ENCODE assay signal across 13 mouse cellular contexts in genomic region chr17:85748649-85749081, GRCm38 (mm10).
DNase-seq lines count a peak whose midpoint lies in the region; ATAC-seq and TF ChIP-seq lines count a peak whose summit lies in the region.
"Had no signal": no experiment of that assay in that cellular context is flagged by ENCODE, and none has a peak within 500 bp of the region (broad histone marks: within the 10 kb centered on the region; RNA-seq: fewer than 3 reads in every experiment).

No protein-coding gene starts in this region.

- peak overlapping the region; percentile 61 for H3K27ac ChIP-seq in embryonic facial prominence, embryonic 12.5 days
- H3K27ac ChIP-seq in hindbrain, embryonic 15.5 days (replicated peaks) = no peak overlapping the region
- H3K27ac ChIP-seq in midbrain, postnatal 0 days (ENCODE audit: low read depth, low read length) = no peak overlapping the region
- H3K27ac ChIP-seq: limb, embryonic 15.5 days; stomach, embryonic 15.5 days had no signal

- peak; percentile 2 for DNase-seq in adrenal gland, postnatal 10 days
- no peak for DNase-seq in adrenal gland, postnatal 36 days
- DNase-seq in midbrain, postnatal 0 days (ENCODE audit: low spot score) = peak; percentile 65
- DNase-seq in heart, adult 9 months (ENCODE audit: low spot score in 2 of 2) = no peak
- DNase-seq in urinary bladder, postnatal 25 days (ENCODE audit: low spot score) = no peak
- DNase-seq: heart, adult 18-20 months; kidney, postnatal 14 days; lung, postnatal 36 days had no signal

- 0 out of 2 replicates have a peak overlapping the region, but pooled peaks have one; percentile 1 for H3K4me3 ChIP-seq in embryonic facial prominence, embryonic 12.5 days
- no peak overlapping the region for H3K4me3 ChIP-seq in hindbrain, embryonic 15.5 days
- no peak overlapping the region for H3K4me3 ChIP-seq in midbrain, postnatal 0 days (ENCODE audit: low read depth, low read length)
- H3K4me3 ChIP-seq: limb, embryonic 15.5 days; stomach, embryonic 15.5 days had no signal

- no peaks in the 10 kb centered on the region for H3K9me3 ChIP-seq in embryonic facial prominence, embryonic 12.5 days
- H3K9me3 ChIP-seq in hindbrain, embryonic 15.5 days = no peaks in the 10 kb centered on the region
- H3K9me3 ChIP-seq in midbrain, postnatal 0 days (ENCODE audit: low read length) = no peaks in the 10 kb centered on the region
- H3K9me3 ChIP-seq: limb, embryonic 15.5 days; stomach, embryonic 15.5 days had no signal

- no peak for TF ChIP-seq CTCF in midbrain, postnatal 0 days (IDR thresholded peaks at IDR 0.05)

- H3K27me3 ChIP-seq in embryonic facial prominence, embryonic 12.5 days = peaks cover 2% of the 10 kb centered on the region; the same call in 1 of the 2 replicates
- H3K27me3 ChIP-seq in hindbrain, embryonic 15.5 days = 0 out of 2 replicates have a peak, but pooled peaks cover 17% of the 10 kb centered on the region
- no peaks in the 10 kb centered on the region for H3K27me3 ChIP-seq in midbrain, postnatal 0 days (ENCODE audit: insufficient read depth, low read length)
- H3K27me3 ChIP-seq: stomach, embryonic 15.5 days had no signal

- H3K4me1 ChIP-seq in embryonic facial prominence, embryonic 12.5 days = peaks cover 8% of the 10 kb centered on the region
- H3K4me1 ChIP-seq in hindbrain, embryonic 15.5 days (replicated peaks) = peaks cover 13% of the 10 kb centered on the region
- H3K4me1 ChIP-seq in midbrain, postnatal 0 days (ENCODE audit: insufficient read depth, low read length) = peaks cover 6% of the 10 kb centered on the region; the same call in 1 of the 2 replicates
- H3K4me1 ChIP-seq: stomach, embryonic 15.5 days had no signal

- peak overlapping the region; percentile 33 for H3K4me2 ChIP-seq in embryonic facial prominence, embryonic 12.5 days (replicated peaks)
- peak overlapping the region; percentile 43 for H3K4me2 ChIP-seq in hindbrain, embryonic 15.5 days
- peak overlapping the region; percentile 33 for H3K4me2 ChIP-seq in midbrain, postnatal 0 days (ENCODE audit: low read depth, low read length, poor library complexity, severe bottlenecking)
- H3K4me2 ChIP-seq: limb, embryonic 15.5 days; stomach, embryonic 15.5 days had no signal

- no peaks in the 10 kb centered on the region for H3K36me3 ChIP-seq in embryonic facial prominence, embryonic 12.5 days
- no peaks in the 10 kb centered on the region for H3K36me3 ChIP-seq in hindbrain, embryonic 15.5 days
- no peaks in the 10 kb centered on the region for H3K36me3 ChIP-seq in midbrain, postnatal 0 days (ENCODE audit: insufficient read depth, low read length)
- H3K36me3 ChIP-seq: limb, embryonic 15.5 days; stomach, embryonic 15.5 days had no signal

- WGBS in embryonic facial prominence, embryonic 12.5 days = 10% methylated on average over 10 of the region's 10 CpGs
- 7% methylated on average over 10 of the region's 10 CpGs for WGBS in hindbrain, embryonic 15.5 days
- WGBS in midbrain, postnatal 0 days = 6% methylated on average over 10 of the region's 10 CpGs

- H3K9ac ChIP-seq in embryonic facial prominence, embryonic 12.5 days = no peak overlapping the region
- H3K9ac ChIP-seq in hindbrain, embryonic 15.5 days = no peak overlapping the region
- H3K9ac ChIP-seq in midbrain, postnatal 0 days (replicated peaks; ENCODE audit: low read length, poor library complexity, severe bottlenecking) = no peak overlapping the region
- H3K9ac ChIP-seq: limb, embryonic 15.5 days; stomach, embryonic 15.5 days had no signal

- ATAC-seq in embryonic facial prominence, embryonic 12.5 days (ENCODE audit: insufficient number of reproducible peaks, insufficient read depth, low FRiP score, low TSS enrichment) = peak; percentile 92
- peak; percentile 76 for ATAC-seq in hindbrain, embryonic 15.5 days (ENCODE audit: low FRiP score, low read depth)
- ATAC-seq in midbrain, postnatal 0 days (ENCODE audit: low FRiP score) = peak; percentile 38; the same call in 1 of the 2 replicates
- ATAC-seq in frontal cortex, adult (ENCODE audit: low TSS enrichment) = no peak

Comparison
In these comparisons a context has a peak if more than half of its experiments do, and no peak if none do; other contexts are left out.
1. DNase-seq: peak in adrenal gland, postnatal 10 days (single experiment) and midbrain, postnatal 0 days (single experiment); none in adrenal gland, postnatal 36 days (0 of 2), heart, adult 9 months (0 of 2) and urinary bladder, postnatal 25 days (single experiment).
2. Peak in every context shown above with its lines, with median percentiles within 50 percentile points of each other: H3K4me2 ChIP-seq.